Comparison of ENCODE assay signal across 8 mouse cellular contexts in the genomic region with DNA sequence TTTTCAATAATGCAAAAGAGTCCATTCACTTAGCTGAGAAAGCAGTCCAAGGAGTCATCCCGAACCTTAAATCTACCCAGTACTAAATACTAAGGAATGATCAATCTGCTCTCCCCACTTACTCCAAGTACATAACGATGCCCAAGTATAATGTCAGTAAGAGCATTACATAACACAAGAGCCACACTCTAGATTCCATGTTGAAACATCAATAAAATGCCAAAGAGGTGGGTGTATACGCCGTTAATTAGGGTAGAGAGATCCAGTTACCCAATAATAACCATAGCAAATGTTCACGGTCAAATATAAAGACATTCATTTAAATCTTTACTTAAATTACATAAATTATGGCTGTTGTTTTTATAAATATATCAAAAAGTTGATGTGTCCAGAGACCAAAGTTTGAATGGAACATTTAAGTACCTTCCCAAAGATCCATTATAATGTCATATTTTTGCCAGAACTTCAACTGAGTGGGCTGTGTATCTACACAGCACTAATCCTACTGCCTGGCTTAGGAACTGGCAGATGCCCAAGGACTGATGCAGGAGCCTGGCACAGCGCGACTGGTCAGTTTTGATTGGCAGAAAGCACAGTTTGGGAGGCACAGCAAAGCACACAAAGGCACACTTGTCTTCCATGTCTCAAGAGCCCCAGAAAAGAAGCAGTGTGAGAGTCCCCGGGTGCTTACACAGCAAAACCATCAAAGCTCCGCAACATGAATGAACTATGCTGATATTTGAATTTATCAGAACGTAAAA. TPM values are rescaled to one million over a fixed set of nuclear protein-coding genes. Genes with fewer than 3 reads are reported as not detected.
DNase-seq lines count a peak whose midpoint lies in the region; ATAC-seq and TF ChIP-seq lines count a peak whose summit lies in the region.

No protein-coding gene starts in this region.

- no peaks in the 10 kb centered on the region for H3K36me3 ChIP-seq in heart, embryonic 16.5 days (ENCODE audit: control insufficient read depth, insufficient read depth)
- no peaks in the 10 kb centered on the region for H3K36me3 ChIP-seq in heart, embryonic 10.5 days
- no peaks in the 10 kb centered on the region for H3K36me3 ChIP-seq in embryonic facial prominence, embryonic 15.5 days

- H3K9ac ChIP-seq in heart, embryonic 16.5 days (ENCODE audit: low read length), result no peak overlapping the region
- no peak overlapping the region for H3K9ac ChIP-seq in embryonic facial prominence, embryonic 15.5 days

- 69% methylated on average over 10 of the region's 10 CpGs for WGBS in heart, embryonic 16.5 days
- 80% methylated on average over 10 of the region's 10 CpGs for WGBS in heart, embryonic 10.5 days
- 62% methylated on average over 10 of the region's 10 CpGs for WGBS in embryonic facial prominence, embryonic 15.5 days

- H3K27ac ChIP-seq in heart, embryonic 16.5 days (ENCODE audit: low read length), result no peak overlapping the region
- no peak overlapping the region for H3K27ac ChIP-seq in heart, embryonic 10.5 days
- H3K27ac ChIP-seq in embryonic facial prominence, embryonic 15.5 days (replicated peaks), result no peak overlapping the region
- H3K27ac ChIP-seq in layer of hippocampus, adult 2 months, result peak overlapping the region; percentile 63

- DNase-seq in heart, embryonic 10.5 days (ENCODE audit: low spot score), result no peak
- peak; percentile 48 for DNase-seq in adrenal gland, adult 2 months
- peak; percentile 60 to 74 for DNase-seq in layer of hippocampus, adult 2 months (ENCODE audit: low spot score in 2 of 2)
- DNase-seq in lung, postnatal 25 days (ENCODE audit: low spot score), result peak; percentile 45
- DNase-seq in testis, postnatal 10 days (ENCODE audit: low spot score), result peak; percentile 63
- DNase-seq in MN1 (ENCODE audit: low spot score), result no peak

- H3K27me3 ChIP-seq in heart, embryonic 16.5 days (ENCODE audit: control insufficient read depth, insufficient read depth, low read length), result no peaks in the 10 kb centered on the region
- H3K27me3 ChIP-seq in heart, embryonic 10.5 days (ENCODE audit: insufficient read depth, poor library complexity, severe bottlenecking), result no peaks in the 10 kb centered on the region
- no peaks in the 10 kb centered on the region for H3K27me3 ChIP-seq in embryonic facial prominence, embryonic 15.5 days

- peaks cover 8% of the 10 kb centered on the region for H3K4me1 ChIP-seq in heart, embryonic 16.5 days (ENCODE audit: control insufficient read depth, insufficient read depth, low read length)
- H3K4me1 ChIP-seq in heart, embryonic 10.5 days, result 0 out of 2 replicates have a peak, but pooled peaks cover 10% of the 10 kb centered on the region
- peaks cover 6% of the 10 kb centered on the region; the same call in 1 of the 2 replicates for H3K4me1 ChIP-seq in embryonic facial prominence, embryonic 15.5 days

- H3K4me3 ChIP-seq in heart, embryonic 16.5 days (ENCODE audit: low read length), result no peak overlapping the region
- no peak overlapping the region for H3K4me3 ChIP-seq in heart, embryonic 10.5 days
- no peak overlapping the region for H3K4me3 ChIP-seq in embryonic facial prominence, embryonic 15.5 days (replicated peaks)
- H3K4me3 ChIP-seq in layer of hippocampus, adult 2 months, result no peak overlapping the region; the same call in 1 of the 2 replicates

- ATAC-seq in heart, embryonic 16.5 days (replicated peaks; ENCODE audit: extremely low read depth, insufficient read depth, low FRiP score), result peak; percentile 41; the same call in 1 of the 2 replicates
- ATAC-seq in embryonic facial prominence, embryonic 15.5 days (ENCODE audit: insufficient number of reproducible peaks, low FRiP score, low TSS enrichment, low read depth), result peak; percentile 78; the same call in 1 of the 2 replicates

- no peak overlapping the region for H3K4me2 ChIP-seq in heart, embryonic 16.5 days (ENCODE audit: low read depth, low read length)
- H3K4me2 ChIP-seq in embryonic facial prominence, embryonic 15.5 days (replicated peaks), result no peak overlapping the region

- TF ChIP-seq CTCF in layer of hippocampus, adult 2 months (conservative IDR thresholded peaks at IDR 0.05), result no peak

- no peaks in the 10 kb centered on the region for H3K9me3 ChIP-seq in heart, embryonic 16.5 days (replicated peaks; ENCODE audit: control insufficient read depth, low read length)
- no peaks in the 10 kb centered on the region for H3K9me3 ChIP-seq in heart, embryonic 10.5 days
- no peaks in the 10 kb centered on the region for H3K9me3 ChIP-seq in embryonic facial prominence, embryonic 15.5 days (replicated peaks)

RNA-seq across cellular contexts. Expression of gene 1190002N15Rik, which starts 55.5 kb away (rescaled TPM):
- 8.7 and 9.5 TPM in 2 replicates for polyA plus RNA-seq in heart, embryonic 16.5 days (2015; fragmentation: Nextera tagmentation; extraction: Ambion mirVana)
- polyA plus RNA-seq in heart, embryonic 10.5 days (2016; fragmentation: Nextera tagmentation; extraction: Ambion mirVana), result 13.4 and 22.9 TPM in 2 replicates
- 10 to 100 TPM; 19.7 to 20.3 TPM for total RNA-seq in adrenal gland, adult 2 months (2021)
- polyA plus RNA-seq in adrenal gland, adult 2 months (2012; rRNA removed), result 21.9 and 22.0 TPM in 2 replicates
- 24.0 and 31.6 TPM in 2 replicates for polyA plus RNA-seq in embryonic facial prominence, embryonic 15.5 days (2015; fragmentation: Nextera tagmentation; extraction: Ambion mirVana)
- total RNA-seq in layer of hippocampus, adult 2 months (2021), result 10 to 100 TPM; 18.2 to 18.8 TPM

Comparison
In these comparisons a context has a peak if more than half of its experiments do, and no peak if none do; other contexts are left out.
1. DNase-seq: peak in adrenal gland, adult 2 months (single experiment), layer of hippocampus, adult 2 months (2 of 2), lung, postnatal 25 days (single experiment) and testis, postnatal 10 days (single experiment); none in heart, embryonic 10.5 days (single experiment) and MN1 (single experiment).